In genomic region chr2:118532855-118533675, GRCm38 (mm10) we compare ENCODE assay signal across 7 mouse cellular contexts. TPM values are rescaled to one million over a fixed set of nuclear protein-coding genes. Genes with fewer than 3 reads are reported as not detected.
DNase-seq lines count a peak whose midpoint lies in the region; ATAC-seq and TF ChIP-seq lines count a peak whose summit lies in the region.

No protein-coding gene starts in this region.

- TF ChIP-seq POLR2A in embryonic fibroblast, embryonic 13.5 days (IDR thresholded peaks at IDR 0.05; ENCODE audit: low read depth, low read length): no peak
- no peak for TF ChIP-seq POLR2A in small intestine, adult 2 months (IDR thresholded peaks at IDR 0.05; ENCODE audit: low read depth, low read length)

- H3K9me3 ChIP-seq in hindbrain, embryonic 15.5 days: no peaks in the 10 kb centered on the region
- H3K9me3 ChIP-seq in liver, embryonic 13.5 days (replicated peaks): no peaks in the 10 kb centered on the region

- peak overlapping the region; percentile 49 for H3K27ac ChIP-seq in embryonic fibroblast, embryonic 13.5 days (ENCODE audit: insufficient read depth, low read length)
- peak overlapping the region; percentile 42 for H3K27ac ChIP-seq in hindbrain, embryonic 15.5 days (replicated peaks)
- H3K27ac ChIP-seq in liver, embryonic 13.5 days: peak overlapping the region; percentile 62
- peak overlapping the region; percentile 63 for H3K27ac ChIP-seq in small intestine, adult 2 months (ENCODE audit: insufficient read depth, low read depth, low read length)

- H3K27me3 ChIP-seq in hindbrain, embryonic 15.5 days: no peaks in the 10 kb centered on the region
- H3K27me3 ChIP-seq in liver, embryonic 13.5 days: no peaks in the 10 kb centered on the region
- no peaks in the 10 kb centered on the region for H3K27me3 ChIP-seq in small intestine, adult 2 months (ENCODE audit: control insufficient read depth, insufficient read depth, low read length)

- H3K36me3 ChIP-seq in hindbrain, embryonic 15.5 days: no peaks in the 10 kb centered on the region
- H3K36me3 ChIP-seq in liver, embryonic 13.5 days: no peaks in the 10 kb centered on the region
- no peaks in the 10 kb centered on the region for H3K36me3 ChIP-seq in small intestine, adult 2 months (ENCODE audit: control insufficient read depth, insufficient read depth, low read length)

- peak; percentile 67 for ATAC-seq in hindbrain, embryonic 15.5 days (ENCODE audit: low FRiP score, low read depth)
- no peak for ATAC-seq in liver, embryonic 13.5 days (ENCODE audit: low read depth)
- no peak for ATAC-seq in megakaryocyte-erythroid progenitor cell, adult 5-6 weeks (replicated peaks; ENCODE audit: low FRiP score, low TSS enrichment, poor library complexity, severe bottlenecking)

- no peak overlapping the region for H3K9ac ChIP-seq in hindbrain, embryonic 15.5 days
- no peak overlapping the region for H3K9ac ChIP-seq in liver, embryonic 13.5 days

- peaks cover 8% of the 10 kb centered on the region; the same call in 1 of the 2 replicates for H3K4me1 ChIP-seq in embryonic fibroblast, embryonic 13.5 days (ENCODE audit: control insufficient read depth, insufficient read depth, low read length)
- peaks cover 49% of the 10 kb centered on the region for H3K4me1 ChIP-seq in hindbrain, embryonic 15.5 days (replicated peaks)
- peaks cover 32% of the 10 kb centered on the region for H3K4me1 ChIP-seq in liver, embryonic 13.5 days (replicated peaks)
- H3K4me1 ChIP-seq in small intestine, adult 2 months (ENCODE audit: control insufficient read depth, insufficient read depth, insufficient read length, low read length): peaks cover 16% of the 10 kb centered on the region

- WGBS in hindbrain, embryonic 15.5 days: 9% methylated on average over 6 of the region's 6 CpGs
- WGBS in liver, embryonic 13.5 days (ENCODE audit: insufficient replicate concordance): 42% methylated on average over 6 of the region's 6 CpGs
- WGBS in small intestine, adult 2 months: 30% methylated on average over 6 of the region's 6 CpGs

- TF ChIP-seq CTCF in embryonic fibroblast, embryonic 13.5 days (IDR thresholded peaks at IDR 0.05; ENCODE audit: borderline replicate concordance, insufficient read depth, low read length): no peak
- no peak for TF ChIP-seq CTCF in small intestine, adult 2 months (IDR thresholded peaks at IDR 0.05; ENCODE audit: extremely low read depth, insufficient read length, insufficient replicate concordance, low read depth, low read length)

- peak; percentile 37 for DNase-seq in brain, adult 2 months (ENCODE audit: low read depth, low spot score)
- DNase-seq in liver, embryonic 13.5 days: no peak
- no peak for DNase-seq in cerebellum, adult 9-11 months

- H3K4me3 ChIP-seq in embryonic fibroblast, embryonic 13.5 days (ENCODE audit: insufficient read depth, low read length): no peak overlapping the region
- no peak overlapping the region for H3K4me3 ChIP-seq in hindbrain, embryonic 15.5 days
- no peak overlapping the region for H3K4me3 ChIP-seq in liver, embryonic 13.5 days (replicated peaks)
- no peak overlapping the region for H3K4me3 ChIP-seq in small intestine, adult 2 months (ENCODE audit: low read depth, low read length)

- H3K4me2 ChIP-seq in hindbrain, embryonic 15.5 days: no peak overlapping the region
- H3K4me2 ChIP-seq in liver, embryonic 13.5 days: no peak overlapping the region

RNA-seq across cellular contexts. Expression of gene Bmf, which starts 16.4 kb away (rescaled TPM):
- 2.7 and 10.1 TPM in 2 replicates for polyA plus RNA-seq in embryonic fibroblast, embryonic 13.5 days (2011; ENCODE audit: insufficient read length, low read depth, missing spikeins)
- 1.7 and 3.1 TPM in 2 replicates for polyA plus RNA-seq in hindbrain, embryonic 15.5 days (2015; fragmentation: Nextera tagmentation; extraction: Ambion mirVana)
- polyA plus RNA-seq in liver, embryonic 13.5 days (2015; fragmentation: Nextera tagmentation; extraction: Ambion mirVana): 0.27 and 0.75 TPM in 2 replicates
- 4.1 and 10.3 TPM in 2 replicates for polyA plus RNA-seq in small intestine, adult 2 months (2012; rRNA removed)
- total RNA-seq in megakaryocyte-erythroid progenitor cell, adult 5-6 weeks (2014; fragmentation: Nextera tagmentation): 1.2 TPM in 1 of 2 replicates, not detected in the other
- 1.3 and 2.1 TPM in 2 replicates for total RNA-seq in megakaryocyte-erythroid progenitor cell, adult 5-6 weeks (2017)

RNA-seq across cellular contexts. Expression of gene Srp14, which starts 53.6 kb away (rescaled TPM):
- 203 and 217 TPM in 2 replicates for polyA plus RNA-seq in embryonic fibroblast, embryonic 13.5 days (2011; ENCODE audit: insufficient read length, low read depth, missing spikeins)
- 314 and 317 TPM in 2 replicates for polyA plus RNA-seq in hindbrain, embryonic 15.5 days (2015; fragmentation: Nextera tagmentation; extraction: Ambion mirVana)
- 120 and 130 TPM in 2 replicates for polyA plus RNA-seq in liver, embryonic 13.5 days (2015; fragmentation: Nextera tagmentation; extraction: Ambion mirVana)
- 10.9 and 16.3 TPM in 2 replicates for polyA plus RNA-seq in small intestine, adult 2 months (2012; rRNA removed)
- total RNA-seq in megakaryocyte-erythroid progenitor cell, adult 5-6 weeks (2014; fragmentation: Nextera tagmentation): 137 and 155 TPM in 2 replicates
- 129 and 225 TPM in 2 replicates for total RNA-seq in megakaryocyte-erythroid progenitor cell, adult 5-6 weeks (2017)
